Mouse (Mus musculus) CD4-positive, CD25-positive, alpha-beta regulatory T cell, adult 9 weeks (primary cell): ENCODE data around the gene Pla2g4e. TPM values are rescaled to one million over a fixed set of nuclear protein-coding genes. Genes with fewer than 3 reads are reported as not detected.

Source experiments
- polyA plus RNA-seq: library from polyadenylated mRNA; unstranded; fragments of 100-300 nt; shearing (Covaris generic); gene quantifications from one replicate; pipeline ENCODE4 v1.2.1, GENCODE M21; 2017

Gene Pla2g4e
- polyA plus RNA-seq = not detected

GRCm38 (mm10) chr2:120244679-120245420 lies at the start of gene Pla2g4e:
Gene Pla2g4e, minus strand, starts transcription at chr2:120245335.

GRCm38 (mm10) chr2:120288995-120289394 lies 43.9 kb upstream of the Pla2g4e start, which contains the start of gene Pla2g4d:
Gene Pla2g4d, minus strand, starts transcription at chr2:120289197.

DNA sequence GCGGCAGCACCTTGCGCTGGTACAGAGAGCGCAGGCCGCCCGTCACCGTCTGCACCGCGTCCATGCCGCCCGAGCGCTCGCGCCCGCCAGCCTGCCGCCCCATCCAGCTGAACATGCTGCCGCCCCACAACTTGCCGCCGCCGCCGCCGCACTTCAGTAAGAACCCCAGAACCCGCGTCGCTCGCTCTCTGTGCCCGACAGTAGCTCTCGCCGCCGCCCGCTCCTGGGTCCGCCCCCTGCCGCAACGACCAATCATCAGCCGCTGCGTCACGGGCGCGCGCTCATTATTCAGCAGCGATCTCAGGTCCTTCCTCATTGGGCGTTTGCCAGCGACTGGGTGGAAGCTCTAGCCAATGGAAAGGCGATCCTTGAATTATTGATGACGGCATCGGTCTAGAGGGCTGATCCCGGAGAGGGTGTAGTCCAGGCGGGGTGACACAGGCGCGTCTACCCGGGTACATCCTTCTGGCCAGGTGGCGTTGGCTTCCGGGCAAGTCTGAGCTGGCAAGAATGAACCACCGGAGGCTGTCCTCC lies 90.7 kb downstream of the Pla2g4e start, which contains the start of gene Ehd4:
Gene Ehd4, minus strand, starts transcription at position 246 of the 534 bp plus-strand sequence.

Other genes with a start within 250 kb of the Pla2g4e start
- gene Jmjd7, start 217.9 kb downstream of the Pla2g4e start, polyA plus RNA-seq = 25.8 TPM
- gene Gm28042, start 217.8 kb downstream of the Pla2g4e start, polyA plus RNA-seq = 6.8 TPM
- gene Pla2g4b, start 211.9 kb downstream of the Pla2g4e start, polyA plus RNA-seq = 2.8 TPM
- 3.4 TPM for gene Ehd4, start 90.7 kb downstream of the Pla2g4e start, polyA plus RNA-seq
- gene Pla2g4d, start 43.9 kb upstream of the Pla2g4e start, polyA plus RNA-seq = not detected
- gene Pla2g4f, start 68.8 kb upstream of the Pla2g4e start, polyA plus RNA-seq = 4.5 TPM
- gene Vps39, start 107.8 kb upstream of the Pla2g4e start, polyA plus RNA-seq = 59.8 TPM
- gene Ganc, start 158.6 kb upstream of the Pla2g4e start, polyA plus RNA-seq = 29.4 TPM
- 30.8 TPM for gene Tmem87a, start 158.8 kb upstream of the Pla2g4e start, polyA plus RNA-seq
- 66.0 TPM for gene Capn3, start 210.7 kb upstream of the Pla2g4e start, polyA plus RNA-seq